Mouse (Mus musculus) c-Kit-negative CD71-positive TER-119-positive erythroid progenitor cells, embryonic 14.5 days (primary cell): ENCODE measurements at regions not wholly inside any gene's neighbourhood (a gene's known extent, or its start where the extent isn't known, plus 50 kb on each side); places are given as distances from the start of the nearest gene placed in this dataset.

Experiments used
- DNase-seq: peaks from one replicate; pipeline ENCODE4 v3.0.0-alpha.2; 2013; ENCODE audit warnings: low read depth, low spot score

- DNase-seq = no peak
Measured at GRCm38 (mm10) chr12:79944714-79945493, 167.9 kb downstream of the Zfp36l1 start.

DNA sequence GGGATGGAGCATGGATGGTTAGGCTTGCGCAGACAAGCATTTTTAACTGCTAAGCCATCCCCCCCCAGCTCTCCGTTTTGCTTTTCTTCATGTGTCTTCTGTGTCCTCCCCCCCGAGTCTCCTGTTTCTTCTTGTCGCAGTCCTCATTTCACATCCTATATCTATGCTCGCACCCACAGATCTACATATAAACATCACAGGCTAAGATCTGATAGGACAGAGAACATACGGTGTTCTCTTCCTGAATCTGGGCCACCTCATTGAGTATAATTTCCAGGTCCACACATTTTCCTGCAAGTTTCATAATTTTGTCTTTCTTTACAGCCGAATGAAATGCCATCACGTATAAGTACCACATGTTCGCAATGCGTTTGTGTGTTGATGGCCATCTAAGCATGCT lies 168.7 kb downstream of the Zfp36l1 start:
- no peak for DNase-seq

DNA sequence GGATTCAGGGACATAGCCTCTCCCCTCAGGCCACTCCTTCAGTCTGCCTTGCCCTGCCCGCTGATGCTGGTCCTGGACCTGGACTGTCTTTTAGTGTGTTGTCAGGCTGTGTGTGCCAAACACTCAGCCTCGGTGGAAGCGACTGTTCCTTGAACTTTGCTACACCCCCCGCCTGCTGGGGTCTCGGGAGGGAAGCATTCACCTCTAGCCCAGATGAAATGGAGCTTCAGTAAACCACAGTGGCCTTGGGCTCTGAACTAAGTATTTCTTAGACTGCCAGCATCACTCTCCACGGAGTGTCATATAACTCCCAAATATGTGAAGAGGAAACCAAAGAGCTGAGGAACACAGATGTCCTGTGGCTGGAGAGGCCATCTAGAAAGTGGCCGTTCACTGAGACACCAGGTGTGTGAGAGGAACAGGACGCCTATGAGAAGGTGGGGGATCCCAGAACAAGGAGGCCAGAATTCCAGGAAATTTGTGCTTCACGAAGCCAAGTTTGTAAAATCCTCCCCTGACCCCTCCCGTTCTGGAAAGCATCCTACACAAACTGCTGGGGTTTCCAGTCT lies 170.2 kb downstream of the Zfp36l1 start:
- DNase-seq = no peak

DNA sequence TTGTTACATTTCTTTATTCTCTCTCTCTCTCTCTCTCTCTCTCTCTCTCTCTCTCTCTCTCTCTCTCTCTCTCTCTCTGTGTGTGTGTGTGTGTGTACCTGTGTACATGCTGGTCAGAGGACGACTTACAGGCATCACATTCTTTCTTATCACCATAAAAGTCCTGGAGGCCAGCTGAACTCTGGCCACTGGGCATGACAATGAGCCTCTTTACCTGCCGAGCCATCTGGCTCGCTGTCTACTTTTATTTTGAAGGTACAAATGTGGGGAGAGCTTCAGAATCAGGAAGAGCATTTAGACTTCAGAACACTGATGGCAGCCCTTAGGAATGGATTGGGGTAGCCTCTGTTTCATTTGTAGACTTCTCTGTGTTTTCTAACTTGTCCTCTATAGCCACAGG lies 171.0 kb downstream of the Zfp36l1 start:
- DNase-seq = no peak

- DNase-seq = no peak
Measured at GRCm38 (mm10) chr12:79939436-79939835, 173.4 kb downstream of the Zfp36l1 start.

- DNase-seq = no peak
Measured at GRCm38 (mm10) chr12:79937876-79938275, 174.9 kb downstream of the Zfp36l1 start.

DNA sequence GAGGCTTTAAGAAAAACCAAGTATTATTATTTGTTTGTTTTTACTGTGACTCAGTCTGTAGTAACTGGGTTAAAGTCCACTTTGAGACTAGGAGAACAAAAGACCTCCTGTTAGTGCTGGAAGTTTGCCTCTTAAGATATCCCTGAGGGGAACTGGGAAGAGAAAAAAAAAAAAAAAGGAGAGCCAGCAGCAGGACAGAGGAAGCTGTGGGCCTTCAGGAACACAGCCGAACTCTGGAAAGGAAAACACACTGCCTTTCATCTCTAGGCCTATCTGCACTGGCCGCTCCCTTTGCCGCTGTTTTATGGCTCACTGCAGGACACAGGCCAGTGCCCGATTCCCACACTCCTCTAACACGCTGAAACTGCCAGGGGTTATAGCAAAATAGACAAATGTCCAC lies 176.1 kb downstream of the Zfp36l1 start:
- DNase-seq = no peak

DNA sequence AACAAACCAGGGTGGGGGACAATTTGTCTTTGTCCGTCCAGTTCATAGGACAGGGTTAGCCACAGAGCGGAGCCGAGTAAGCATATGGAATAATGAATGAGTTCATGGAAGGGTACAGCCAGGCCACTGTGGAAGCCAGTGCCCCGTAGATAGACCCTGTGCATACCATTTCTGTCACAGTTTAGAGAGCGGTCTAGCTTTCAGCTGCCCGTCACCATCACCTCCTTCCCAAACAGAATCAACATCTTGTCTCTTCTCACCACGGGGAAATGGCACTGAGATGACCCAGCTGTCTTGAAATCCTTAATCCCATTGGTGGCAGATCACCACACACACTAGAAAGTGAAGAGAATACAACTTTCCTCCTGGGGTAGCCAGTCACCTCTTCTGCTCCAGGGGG lies 178.7 kb downstream of the Zfp36l1 start:
- no peak for DNase-seq

GRCm38 (mm10) chr12:79932905-79933304 lies 179.9 kb downstream of the Zfp36l1 start:
- DNase-seq = no peak

DNA sequence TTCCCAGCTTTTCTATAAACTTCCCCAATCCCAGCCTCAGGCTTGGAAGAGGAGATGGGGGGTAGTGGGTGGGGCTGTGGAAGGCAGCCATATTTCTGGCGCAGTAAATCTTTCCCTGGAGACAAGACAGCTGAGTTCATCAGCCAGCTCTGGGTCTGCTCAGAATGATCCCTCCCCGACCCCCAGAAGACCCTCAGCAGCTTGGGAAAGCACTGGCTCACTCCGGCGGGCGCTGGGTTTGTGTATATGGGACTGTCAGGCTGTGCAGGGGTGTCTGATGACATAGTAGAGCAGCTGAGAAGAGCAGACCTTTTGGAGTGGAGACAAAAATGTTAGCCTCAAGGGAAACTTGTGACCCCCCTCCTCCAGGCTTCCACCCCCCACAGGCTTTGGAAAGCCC lies 181.4 kb downstream of the Zfp36l1 start:
- DNase-seq = no peak

DNA sequence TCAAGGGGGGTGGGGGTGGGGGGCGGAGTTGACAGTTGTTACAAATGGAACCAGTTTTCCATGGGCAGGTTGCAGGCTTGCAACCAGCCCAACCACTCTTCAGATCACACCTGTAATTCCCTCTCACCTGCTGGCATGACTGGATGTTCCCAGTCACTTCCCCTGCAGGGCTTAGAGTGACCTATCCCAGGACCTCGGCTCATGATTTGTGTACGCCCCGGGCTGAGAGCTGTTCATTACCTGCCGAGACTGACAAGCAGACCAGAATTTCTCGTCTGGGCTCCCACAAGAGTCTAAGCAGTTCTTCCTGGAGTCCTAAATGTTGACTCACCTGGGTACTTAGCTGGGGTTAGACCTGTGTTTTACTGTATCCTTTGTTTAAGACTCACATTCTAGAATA lies 183.0 kb downstream of the Zfp36l1 start:
- no peak for DNase-seq

GRCm38 (mm10) chr12:79928739-79929380 lies 184.0 kb downstream of the Zfp36l1 start:
- no peak for DNase-seq

GRCm38 (mm10) chr12:79928298-79928697 lies 184.5 kb downstream of the Zfp36l1 start:
- no peak for DNase-seq

GRCm38 (mm10) chr12:79925704-79926588 lies 186.9 kb downstream of the Zfp36l1 start:
- no peak for DNase-seq

DNA sequence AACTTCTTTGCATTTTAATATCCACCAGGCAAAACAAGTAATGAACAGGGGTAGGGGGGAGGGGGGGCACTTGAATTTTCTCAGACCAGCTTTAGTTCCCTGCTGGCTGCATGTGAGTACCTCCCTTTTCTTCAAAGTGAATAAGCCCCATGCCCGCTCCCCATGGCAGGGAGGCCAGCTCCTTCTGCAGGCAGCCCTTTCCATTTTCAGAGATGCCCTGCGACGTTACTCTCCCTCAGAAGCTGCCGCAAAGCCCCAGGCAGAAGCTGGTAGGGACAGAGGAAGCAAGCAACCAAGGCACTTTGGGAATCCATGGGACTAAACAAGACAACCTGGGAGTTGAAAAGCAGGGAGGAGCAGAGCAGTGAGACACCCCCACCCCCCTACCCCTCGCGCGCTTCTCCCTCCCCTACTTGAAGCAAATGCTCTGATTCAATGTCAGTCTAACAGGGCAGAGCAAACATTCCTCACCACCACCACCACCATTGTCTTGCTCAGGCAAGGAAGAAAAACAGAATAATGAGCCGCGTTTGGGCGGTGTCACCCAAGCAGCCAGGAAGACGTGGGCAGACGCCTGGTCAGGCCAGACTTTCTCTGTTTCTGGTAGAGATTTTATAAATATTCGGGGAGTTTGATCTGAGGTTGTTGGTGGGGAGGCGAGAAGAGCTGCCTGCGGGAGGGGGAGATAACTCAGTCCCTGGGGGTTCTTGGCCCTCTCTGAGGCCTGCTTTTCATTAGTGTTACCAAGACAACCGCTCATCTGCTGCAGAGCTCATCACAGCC lies 187.7 kb downstream of the Zfp36l1 start:
- DNase-seq = no peak

- DNase-seq = no peak
Measured at GRCm38 (mm10) chr12:79923811-79924210, 189.0 kb downstream of the Zfp36l1 start.

DNA sequence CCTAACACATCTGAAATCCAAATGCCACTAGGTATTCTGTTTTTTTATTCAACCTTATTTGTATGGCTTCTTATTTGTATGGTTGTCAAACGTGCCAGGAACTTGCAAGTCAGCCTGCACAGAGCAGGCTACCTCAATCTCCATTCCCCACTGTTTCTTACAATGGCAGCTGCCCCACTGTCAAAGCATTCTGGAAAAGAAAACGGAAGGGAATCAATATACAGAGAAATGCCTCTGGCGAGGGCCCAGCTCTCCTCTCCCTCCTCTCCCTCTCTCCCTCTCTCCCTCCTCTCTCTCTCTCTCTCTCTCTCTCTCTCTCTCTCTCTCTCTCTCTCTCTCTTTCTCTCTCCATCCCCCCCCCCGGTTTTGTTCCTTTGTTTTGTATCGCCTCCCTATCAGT lies 191.0 kb downstream of the Zfp36l1 start:
- no peak for DNase-seq

- no peak for DNase-seq
Measured at GRCm38 (mm10) chr12:79918983-79919382, 193.8 kb downstream of the Zfp36l1 start.

DNA sequence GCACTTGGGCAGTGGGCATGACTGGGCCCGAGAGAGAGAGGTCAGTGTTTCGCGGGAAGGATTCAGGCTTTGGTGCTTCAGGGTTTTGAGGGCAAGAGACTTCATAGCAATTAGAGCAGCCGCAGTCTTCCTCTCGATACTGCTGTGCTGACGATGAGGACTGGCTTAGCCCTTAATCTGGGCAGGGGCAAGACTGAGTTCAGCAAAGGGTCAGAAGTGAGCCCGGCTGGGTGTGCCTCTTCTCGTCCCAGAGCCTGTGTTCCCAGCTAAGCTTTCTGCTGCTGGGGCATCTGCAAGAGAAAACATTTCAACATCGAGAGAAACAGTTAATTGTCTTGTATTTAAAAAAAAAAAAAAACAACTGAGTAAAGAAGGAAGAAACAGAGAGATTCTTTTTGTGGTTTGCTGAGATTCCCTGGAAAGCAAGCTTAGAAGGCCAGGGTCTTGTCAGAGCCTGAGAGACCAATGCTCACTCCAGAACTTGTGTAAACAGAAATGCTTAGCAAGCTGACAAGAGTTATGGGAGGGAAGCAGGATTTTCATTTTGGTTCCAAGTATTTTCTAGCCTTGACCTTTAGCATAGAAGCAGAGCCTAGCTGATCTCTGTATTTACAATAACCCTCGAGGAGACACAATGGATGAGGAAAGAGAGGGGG lies 195.1 kb downstream of the Zfp36l1 start:
- no peak for DNase-seq

GRCm38 (mm10) chr12:79916896-79917633 lies 195.7 kb downstream of the Zfp36l1 start:
- DNase-seq = no peak
